Mouse (Mus musculus): ENCODE measurements around the gene Gm5678. TPM values are rescaled to one million over a fixed set of nuclear protein-coding genes. Genes with fewer than 3 reads are reported as not detected.

Gene Gm5678
- polyA plus RNA-seq, 1 experiment from 2014 or later = not detected

- H3K9me3 ChIP-seq (ENCODE audit: control insufficient read depth, low read length) = no peaks in the 10 kb centered on the region
- no peaks in the 10 kb centered on the region for H3K36me3 ChIP-seq (ENCODE audit: control insufficient read depth, insufficient read depth, low read length)
- peaks cover 17% of the 10 kb centered on the region for H3K4me1 ChIP-seq (ENCODE audit: control insufficient read depth, insufficient read depth, low read length)
- WGBS = 65% methylated on average over 9 of the region's 9 CpGs
- no peak overlapping the region for H3K4me2 ChIP-seq (ENCODE audit: low read depth, low read length)
- no peak overlapping the region for H3K9ac ChIP-seq (ENCODE audit: low read depth, low read length)
- no peak overlapping the region for H3K27ac ChIP-seq (ENCODE audit: low read length)
- ATAC-seq = no peak
- H3K4me3 ChIP-seq (ENCODE audit: low read length) = no peak overlapping the region
- H3K27me3 ChIP-seq (replicated peaks; ENCODE audit: control insufficient read depth, insufficient read depth, low read length) = peaks cover 17% of the 10 kb centered on the region
These were observed 51.3 kb downstream of the Gm5678 start for GRCm38 (mm10) chr16:93679165-93679564.

Other genes with a start within 250 kb of the Gm5678 start
- gene Setd4, start 24.0 kb upstream of the Gm5678 start, polyA plus RNA-seq (2015; fragmentation: Nextera tagmentation; extraction: Ambion mirVana) = 8.3 and 9.7 TPM in 2 replicates
- 159 and 167 TPM in 2 replicates for gene Cbr1, start 22.2 kb upstream of the Gm5678 start, polyA plus RNA-seq (2015; fragmentation: Nextera tagmentation; extraction: Ambion mirVana)
- 2.8 and 3.0 TPM in 2 replicates for gene Cbr3, start 55.1 kb downstream of the Gm5678 start, polyA plus RNA-seq (2015; fragmentation: Nextera tagmentation; extraction: Ambion mirVana)
- gene Dop1b, start 83.8 kb downstream of the Gm5678 start, polyA plus RNA-seq (2015; fragmentation: Nextera tagmentation; extraction: Ambion mirVana) = 14.4 and 16.6 TPM in 2 replicates
- gene Morc3, start 204.0 kb downstream of the Gm5678 start, polyA plus RNA-seq (2015; fragmentation: Nextera tagmentation; extraction: Ambion mirVana) = 26.9 and 33.3 TPM in 2 replicates